Mouse (Mus musculus): ENCODE measurements around the gene Olfr957.

Gene Olfr957

GRCm38 (mm10) chr9:39515531-39515930 lies at the start of gene Olfr957:
TSS of gene Olfr957 (minus strand) at chr9:39515809.
- DNase-seq (ENCODE audit: low read depth) = no peak

- no peak for DNase-seq (ENCODE audit: low read depth)
Measured at GRCm38 (mm10) chr9:39558349-39558647, 42.7 kb upstream of the Olfr957 start.

GRCm38 (mm10) chr9:39557529-39558348 lies 42.1 kb upstream of the Olfr957 start:
- DNase-seq (ENCODE audit: low read depth) = no peak

DNA sequence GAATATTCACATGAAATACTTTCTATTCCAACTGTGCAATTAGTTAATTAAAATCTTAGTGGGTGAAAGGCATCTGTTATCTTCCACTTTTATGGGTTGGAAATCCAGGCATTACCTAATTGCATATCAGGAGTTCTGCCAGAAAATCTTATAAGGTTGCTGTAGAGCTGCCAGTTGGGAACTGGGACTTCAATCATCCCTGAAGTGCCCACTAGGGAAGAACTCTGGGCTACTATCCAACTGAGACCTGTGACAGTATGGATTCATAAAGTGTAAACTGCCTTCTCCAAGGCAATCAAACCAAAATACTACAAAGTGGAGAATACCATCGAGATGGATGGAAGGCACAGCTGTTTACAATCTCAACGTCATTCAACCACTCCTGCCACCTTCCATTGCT lies 38.3 kb upstream of the Olfr957 start, which contains the start of gene Olfr958:
Gene Olfr958, minus strand, starts transcription at position 109 of the 400 bp plus-strand sequence.
- no peak for DNase-seq (ENCODE audit: low read depth)

GRCm38 (mm10) chr9:39550806-39551205 lies 35.2 kb upstream of the Olfr957 start:
- peak; percentile 0 for DNase-seq (ENCODE audit: low read depth)

DNA sequence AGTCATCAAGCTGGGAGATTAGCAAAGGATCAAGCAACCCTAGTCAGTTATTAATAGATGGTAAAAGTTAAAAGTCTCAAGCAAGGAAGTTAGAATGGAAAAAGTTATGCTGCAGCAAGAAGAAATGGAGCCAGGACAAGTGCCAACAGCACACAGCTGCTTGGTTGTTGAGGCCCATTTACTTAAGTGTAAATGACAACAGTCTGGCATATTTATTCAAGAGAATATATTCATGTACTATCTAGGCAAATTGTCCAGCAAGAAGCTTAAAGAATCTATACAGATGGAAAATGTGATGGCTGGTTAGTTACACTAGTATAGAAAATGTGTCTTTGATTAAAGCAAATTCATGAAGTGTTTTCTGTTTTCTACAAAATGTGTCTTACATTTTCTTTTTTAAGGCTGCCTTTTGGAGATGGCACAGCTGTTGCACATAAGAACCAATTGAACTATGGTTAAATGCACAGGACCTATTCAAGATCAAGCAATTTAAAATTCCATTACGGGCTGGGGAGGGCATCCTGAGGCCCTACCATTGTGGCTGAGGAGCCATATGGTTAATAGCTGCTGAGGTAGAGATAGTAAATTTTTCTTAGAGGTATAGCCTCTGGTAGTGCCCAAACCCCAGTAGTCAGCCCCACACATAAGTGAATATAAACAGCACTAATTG lies 8.1 kb upstream of the Olfr957 start:
- no peak for DNase-seq (ENCODE audit: low read depth)

DNA sequence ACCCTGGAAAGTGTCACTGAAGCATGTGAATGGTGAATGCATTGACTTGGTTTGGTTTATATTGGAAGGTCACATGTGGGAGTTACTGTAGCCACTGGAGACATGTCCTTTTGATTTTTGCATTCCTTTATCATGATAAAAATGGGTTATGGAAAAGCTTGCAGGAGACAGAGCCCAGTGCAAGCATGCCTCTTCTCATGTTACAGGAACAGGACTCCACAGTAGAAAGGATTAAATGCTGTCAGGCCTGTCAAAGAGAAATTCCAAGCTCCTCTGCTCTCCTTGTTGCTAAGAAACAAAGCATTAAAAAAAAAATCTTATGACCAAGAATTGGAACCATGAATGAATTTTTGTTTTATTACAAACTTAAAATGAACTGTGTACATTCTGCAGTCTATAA lies 3.0 kb upstream of the Olfr957 start:
- DNase-seq (ENCODE audit: low read depth) = no peak

DNA sequence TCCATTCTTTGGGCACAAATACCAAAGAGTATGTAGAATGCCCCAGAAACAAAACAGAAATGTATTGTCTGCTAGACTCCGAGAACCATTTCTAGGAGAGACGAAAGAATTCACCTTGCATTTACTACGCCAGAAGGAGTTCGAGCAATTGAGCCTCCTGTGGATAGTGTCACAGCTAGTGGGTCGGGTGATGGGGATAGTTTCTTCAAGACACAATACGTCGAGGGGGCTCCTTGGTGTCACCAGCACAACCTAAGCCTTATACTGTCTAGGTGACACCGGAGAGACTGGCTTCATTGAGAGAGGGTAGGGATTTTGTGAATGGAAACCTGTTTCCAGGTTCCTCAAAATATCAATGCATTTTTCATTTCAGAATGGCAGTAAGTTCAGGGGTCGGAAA lies 6.2 kb downstream of the Olfr957 start:
- no peak for DNase-seq (ENCODE audit: low read depth)

- DNase-seq (ENCODE audit: low read depth) = no peak
Measured at GRCm38 (mm10) chr9:39508998-39509397, 6.6 kb downstream of the Olfr957 start.

GRCm38 (mm10) chr9:39493895-39494294 lies 21.7 kb downstream of the Olfr957 start, which contains the start of gene Olfr44:
TSS of gene Olfr44 (minus strand) at chr9:39493995.
- DNase-seq (ENCODE audit: low read depth) = no peak

GRCm38 (mm10) chr9:39471844-39472243 lies 43.8 kb downstream of the Olfr957 start, which contains the start of gene Olfr955:
TSS of gene Olfr955 (minus strand) at chr9:39471944.
- no peak for DNase-seq (ENCODE audit: low read depth)
